Mouse (Mus musculus): ENCODE measurements around the gene Chmp2b.

GRCm38 (mm10) chr16:65497049-65497448 lies 65.5 kb downstream of the Chmp2b start:
- no peak for TF ChIP-seq UBTF (IDR thresholded peaks at IDR 0.05; ENCODE audit: low read depth, low read length)
- TF ChIP-seq CTCF (conservative IDR thresholded peaks at IDR 0.05 in 1 of 2, IDR thresholded peaks at IDR 0.05 in 1 of 2; ENCODE audit: low read depth in 2 of 2, low read length in 2 of 2): peak; percentile 65 to 86; a peak in 3 of 4 replicates
- no peak for TF ChIP-seq E2F4 (IDR thresholded peaks at IDR 0.05; ENCODE audit: insufficient replicate concordance, low read depth, low read length)
- no peak for TF ChIP-seq HCFC1 (IDR thresholded peaks at IDR 0.05; ENCODE audit: low read depth, low read length)
- no peak for TF ChIP-seq JUND (conservative IDR thresholded peaks at IDR 0.05; ENCODE audit: low read depth, low read length)
- TF ChIP-seq NELFE (IDR thresholded peaks at IDR 0.05; ENCODE audit: low read depth, low read length): no peak
